Mouse (Mus musculus): ENCODE data around the gene Sprr2b.
"Not testable (repeated sequence)": the region's sequence is repeated elsewhere in the genome, so short reads cannot be mapped to it uniquely, and the experiment has no call there.

GRCm38 (mm10) chr3:92285101-92285500, 31.3 kb upstream of the Sprr2b start, which contains the start of gene Sprr2a3:
- TF ChIP-seq ZC3H11A (IDR thresholded peaks at IDR 0.05; ENCODE audit: borderline replicate concordance, low read depth, low read length); HCFC1 (IDR thresholded peaks at IDR 0.05; ENCODE audit: borderline replicate concordance, insufficient read depth, low read length): not testable (repeated sequence)
